In genomic region chr10:59908776-59909315, GRCm38 (mm10) we compare ENCODE assay signal across 10 mouse cellular contexts. TPM values are rescaled to one million over a fixed set of nuclear protein-coding genes. Genes with fewer than 3 reads are reported as not detected.
DNase-seq lines count a peak whose midpoint lies in the region; ATAC-seq and TF ChIP-seq lines count a peak whose summit lies in the region.
"Had no signal": no experiment of that assay in that cellular context is flagged by ENCODE, and none has a peak within 500 bp of the region (broad histone marks: within the 10 kb centered on the region; RNA-seq: fewer than 3 reads in every experiment).

No protein-coding gene starts in this region.

- H3K4me2 ChIP-seq in midbrain, embryonic 11.5 days, result peak overlapping the region; percentile 24; the same call in 1 of the 2 replicates
- H3K4me2 ChIP-seq in midbrain, embryonic 14.5 days (ENCODE audit: low read length), result no peak overlapping the region
- H3K4me2 ChIP-seq in hindbrain, embryonic 15.5 days, result 0 out of 2 replicates have a peak overlapping the region, but pooled peaks have one; percentile 27

- TF ChIP-seq EP300 in heart, adult 2 months (IDR thresholded peaks at IDR 0.05; ENCODE audit: insufficient read depth, low read depth, low read length), result no peak

- ATAC-seq in midbrain, embryonic 11.5 days (ENCODE audit: low FRiP score), result peak; percentile 8; the same call in 1 of the 2 replicates
- ATAC-seq in midbrain, embryonic 14.5 days (ENCODE audit: low FRiP score, low TSS enrichment), result no peak; the same call in 1 of the 2 replicates
- ATAC-seq in hindbrain, embryonic 15.5 days (ENCODE audit: low FRiP score, low read depth), result no peak

- peaks cover 24% of the 10 kb centered on the region for H3K4me1 ChIP-seq in heart, adult 2 months (ENCODE audit: control insufficient read depth, insufficient read depth, low read length)
- H3K4me1 ChIP-seq in midbrain, embryonic 11.5 days (ENCODE audit: control insufficient read depth, insufficient read depth, low read length), result peaks cover 30% of the 10 kb centered on the region
- peaks cover 19% of the 10 kb centered on the region for H3K4me1 ChIP-seq in midbrain, embryonic 14.5 days (ENCODE audit: control insufficient read depth, insufficient read depth, low read length)
- peaks cover 40% of the 10 kb centered on the region for H3K4me1 ChIP-seq in hindbrain, embryonic 15.5 days (replicated peaks)
- H3K4me1 ChIP-seq in small intestine, adult 2 months (ENCODE audit: control insufficient read depth, insufficient read depth, insufficient read length, low read length), result peaks cover 23% of the 10 kb centered on the region

- no peaks in the 10 kb centered on the region for H3K79me2 ChIP-seq in heart, adult 2 months (replicated peaks; ENCODE audit: control insufficient read depth, insufficient read depth, low read length)

- no peak overlapping the region for H3K4me3 ChIP-seq in heart, adult 2 months
- H3K4me3 ChIP-seq in midbrain, embryonic 11.5 days (ENCODE audit: low read depth, low read length), result no peak overlapping the region
- H3K4me3 ChIP-seq in midbrain, embryonic 14.5 days (replicated peaks; ENCODE audit: low read depth, low read length), result no peak overlapping the region
- no peak overlapping the region for H3K4me3 ChIP-seq in hindbrain, embryonic 15.5 days
- H3K4me3 ChIP-seq in small intestine, adult 2 months (ENCODE audit: low read depth, low read length), result no peak overlapping the region

- H3K27ac ChIP-seq in heart, adult 2 months, result peak overlapping the region; percentile 67
- H3K27ac ChIP-seq in midbrain, embryonic 11.5 days (ENCODE audit: low read depth, low read length), result no peak overlapping the region
- H3K27ac ChIP-seq in midbrain, embryonic 14.5 days (replicated peaks; ENCODE audit: low read depth, low read length), result no peak overlapping the region
- H3K27ac ChIP-seq in hindbrain, embryonic 15.5 days (replicated peaks), result peak overlapping the region; percentile 22; the same call in 1 of the 2 replicates
- peak overlapping the region; percentile 40 for H3K27ac ChIP-seq in small intestine, adult 2 months (ENCODE audit: insufficient read depth, low read depth, low read length)

- no peak for TF ChIP-seq CTCF in heart, adult 2 months (IDR thresholded peaks at IDR 0.05)
- TF ChIP-seq CTCF in small intestine, adult 2 months (IDR thresholded peaks at IDR 0.05; ENCODE audit: extremely low read depth, insufficient read length, insufficient replicate concordance, low read depth, low read length), result no peak

- no peak for TF ChIP-seq POLR2A in heart, adult 2 months (IDR thresholded peaks at IDR 0.05; ENCODE audit: insufficient read depth, low read depth, low read length)
- no peak for TF ChIP-seq POLR2A in small intestine, adult 2 months (IDR thresholded peaks at IDR 0.05; ENCODE audit: low read depth, low read length)

- no peaks in the 10 kb centered on the region for H3K9me3 ChIP-seq in midbrain, embryonic 11.5 days (ENCODE audit: control insufficient read depth, low read length)
- H3K9me3 ChIP-seq in midbrain, embryonic 14.5 days (ENCODE audit: control insufficient read depth, low read length), result no peaks in the 10 kb centered on the region
- H3K9me3 ChIP-seq in hindbrain, embryonic 15.5 days, result no peaks in the 10 kb centered on the region

- WGBS in heart, adult 2 months, result 26% methylated on average over 7 of the region's 7 CpGs
- 56% methylated on average over 7 of the region's 7 CpGs for WGBS in midbrain, embryonic 11.5 days
- WGBS in midbrain, embryonic 14.5 days, result 48% methylated on average over 7 of the region's 7 CpGs
- WGBS in hindbrain, embryonic 15.5 days, result 47% methylated on average over 7 of the region's 7 CpGs
- WGBS in small intestine, adult 2 months, result 49% methylated on average over 7 of the region's 7 CpGs

- intact Hi-C loops in heart, adult 2 months (cut with DNase I), result loop anchor here (1.0 kb wide), 1 partner anchor 65 kb away; no protein-coding TSS in a partner anchor
- intact Hi-C loops in heart, postnatal 10 days (cut with DNase I), result loop anchor here (2.0 kb wide), 1 partner anchor 42 kb away; the partner anchor contains the start of gene Ddit4

- no peaks in the 10 kb centered on the region; the same call in 1 of the 2 replicates for H3K36me3 ChIP-seq in heart, adult 2 months (ENCODE audit: control insufficient read depth, insufficient read depth, low read length)
- no peaks in the 10 kb centered on the region for H3K36me3 ChIP-seq in midbrain, embryonic 11.5 days (ENCODE audit: control insufficient read depth, insufficient read depth, low read length)
- H3K36me3 ChIP-seq in midbrain, embryonic 14.5 days (ENCODE audit: control insufficient read depth, insufficient read depth, low read length), result no peaks in the 10 kb centered on the region
- no peaks in the 10 kb centered on the region for H3K36me3 ChIP-seq in hindbrain, embryonic 15.5 days
- no peaks in the 10 kb centered on the region for H3K36me3 ChIP-seq in small intestine, adult 2 months (ENCODE audit: control insufficient read depth, insufficient read depth, low read length)

- DNase-seq in heart, adult 2 months, result peak in 1 of 2 experiments; percentile 10
- no peak for DNase-seq in heart, postnatal 10 days
- no peak for DNase-seq in midbrain, embryonic 11.5 days (ENCODE audit: low spot score, missing footprints)
- no peak for DNase-seq in midbrain, embryonic 14.5 days
- no peak for DNase-seq in retina, embryonic 14.5 days (ENCODE audit: low spot score)
- DNase-seq in adrenal gland, adult 8-10 months, result no peak
- DNase-seq: cerebellum, adult 9-10 months; thymus, postnatal 25 days had no signal

- H3K27me3 ChIP-seq in heart, adult 2 months (ENCODE audit: control insufficient read depth, insufficient read depth, low read length), result no peaks in the 10 kb centered on the region
- H3K27me3 ChIP-seq in midbrain, embryonic 11.5 days (ENCODE audit: control insufficient read depth, insufficient read depth, low read length), result no peaks in the 10 kb centered on the region; the same call in 1 of the 2 replicates
- no peaks in the 10 kb centered on the region for H3K27me3 ChIP-seq in midbrain, embryonic 14.5 days (ENCODE audit: control insufficient read depth, insufficient read depth, low read length)
- H3K27me3 ChIP-seq in hindbrain, embryonic 15.5 days, result no peaks in the 10 kb centered on the region
- no peaks in the 10 kb centered on the region for H3K27me3 ChIP-seq in small intestine, adult 2 months (ENCODE audit: control insufficient read depth, insufficient read depth, low read length)

- H3K9ac ChIP-seq in heart, adult 2 months (ENCODE audit: low read depth, low read length), result peak overlapping the region; percentile 42
- no peak overlapping the region for H3K9ac ChIP-seq in midbrain, embryonic 11.5 days (ENCODE audit: low read length)
- H3K9ac ChIP-seq in midbrain, embryonic 14.5 days (replicated peaks; ENCODE audit: low read length), result no peak overlapping the region
- no peak overlapping the region for H3K9ac ChIP-seq in hindbrain, embryonic 15.5 days

RNA-seq across cellular contexts. Expression of gene Dnajb12, which starts 29.5 kb away (rescaled TPM):
- 10 to 100 TPM; 36.8 to 45.4 TPM for total RNA-seq in heart, adult 2 months (2021)
- polyA plus RNA-seq in heart, adult 2 months (2012; rRNA removed), result 32.9 and 39.2 TPM in 2 replicates
- 10 to 100 TPM; 35.2 to 41.9 TPM for total RNA-seq in heart, postnatal 10 days (2021)
- polyA plus RNA-seq in midbrain, embryonic 11.5 days (2014; fragmentation: Nextera tagmentation; extraction: Ambion mirVana), result 21.0 and 22.4 TPM in 2 replicates
- polyA plus RNA-seq in midbrain, embryonic 14.5 days (2014; fragmentation: Nextera tagmentation; extraction: Ambion mirVana), result 15.9 and 20.5 TPM in 2 replicates
- polyA plus RNA-seq in hindbrain, embryonic 15.5 days (2015; fragmentation: Nextera tagmentation; extraction: Ambion mirVana), result 18.6 and 24.6 TPM in 2 replicates
- 43.1 and 86.2 TPM in 2 replicates for polyA plus RNA-seq in small intestine, adult 2 months (2012; rRNA removed)
- 10 to 100 TPM; 59.3 to 67.0 (median 62.9) TPM for total RNA-seq in adrenal gland, adult 8-10 months (2022)

RNA-seq across cellular contexts. Expression of gene Ddit4, which starts 42.8 kb away (rescaled TPM):
- 100 to 1,000 TPM in 1 of 2 experiments, 10 to 100 TPM in 1; 70.7 to 219 TPM for total RNA-seq in heart, adult 2 months (2021)
- 48.0 and 55.5 TPM in 2 replicates for polyA plus RNA-seq in heart, adult 2 months (2012; rRNA removed)
- total RNA-seq in heart, postnatal 10 days (2021), result 100 to 1,000 TPM in 1 of 2 experiments, 10 to 100 TPM in 1; 65.8 to 116 TPM
- 4.1 and 4.5 TPM in 2 replicates for polyA plus RNA-seq in midbrain, embryonic 11.5 days (2014; fragmentation: Nextera tagmentation; extraction: Ambion mirVana)
- 6.2 and 7.3 TPM in 2 replicates for polyA plus RNA-seq in midbrain, embryonic 14.5 days (2014; fragmentation: Nextera tagmentation; extraction: Ambion mirVana)
- 68.9 and 71.1 TPM in 2 replicates for polyA plus RNA-seq in hindbrain, embryonic 15.5 days (2015; fragmentation: Nextera tagmentation; extraction: Ambion mirVana)
- 21.5 and 35.0 TPM in 2 replicates for polyA plus RNA-seq in small intestine, adult 2 months (2012; rRNA removed)
- 10 to 100 TPM; 27.9 to 91.5 (median 34.7) TPM for total RNA-seq in adrenal gland, adult 8-10 months (2022)

Comparison
In these comparisons a context has a peak if more than half of its experiments do, and no peak if none do; other contexts are left out.
1. H3K27ac ChIP-seq: peak in heart, adult 2 months (single experiment), hindbrain, embryonic 15.5 days (single experiment) and small intestine, adult 2 months (single experiment); none in midbrain, embryonic 11.5 days (single experiment) and midbrain, embryonic 14.5 days (single experiment).